Mouse (Mus musculus): ENCODE results near the gene Kcnk13. TPM values are rescaled to one million over a fixed set of nuclear protein-coding genes. Genes with fewer than 3 reads are reported as not detected.

Gene Kcnk13
- polyA plus RNA-seq, 1 experiment from 2014 or later, result 0.56 TPM

DNA sequence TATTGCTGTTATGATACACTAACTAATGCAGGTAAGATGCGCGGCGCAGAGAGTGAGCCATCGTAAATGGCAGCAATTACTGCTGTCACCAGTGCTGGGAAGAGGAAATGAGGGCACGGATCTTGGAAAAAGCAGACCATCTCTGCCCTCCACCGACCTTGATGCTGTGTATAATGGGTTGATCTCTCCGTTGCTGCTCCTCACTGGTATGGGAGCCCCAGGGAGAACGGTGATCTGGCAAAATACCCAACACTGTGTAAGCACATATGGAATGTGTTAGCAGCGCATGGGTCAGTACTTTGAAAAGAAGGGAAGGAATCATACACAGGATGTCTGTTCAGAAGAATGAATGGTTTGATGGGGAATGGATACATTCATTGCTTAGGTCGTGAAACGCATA is 128.7 kb downstream of the Kcnk13 start:
- Histone ChIP-seq H3K36me3 (ENCODE audit: control insufficient read depth, insufficient read depth, low read length) (no peaks in the 10 kb centered on the region), H3K27me3 (ENCODE audit: control insufficient read depth, insufficient read depth, low read length) (no peaks in the 10 kb centered on the region), H3K9me3 (ENCODE audit: control insufficient read depth, low read length) (no peaks in the 10 kb centered on the region), H3K27ac (replicated peaks; ENCODE audit: low read depth, low read length) (no peak overlapping the region), H3K9ac (ENCODE audit: low read length) (no peak overlapping the region), H3K4me3 (ENCODE audit: low read depth, low read length) (no peak overlapping the region), H3K4me2 (ENCODE audit: low read depth, severe bottlenecking) (no peak overlapping the region), H3K4me1 (ENCODE audit: control insufficient read depth, insufficient read depth, low read length) (no peaks in the 10 kb centered on the region)
- 65% methylated on average over 11 of the region's 11 CpGs for WGBS
- ATAC-seq (ENCODE audit: insufficient number of reproducible peaks, low FRiP score, low TSS enrichment, low read depth) (0 out of 2 replicates have a peak, but pooled peaks have one; percentile 31), DNase-seq (ENCODE audit: low spot score) (no peak)

DNA sequence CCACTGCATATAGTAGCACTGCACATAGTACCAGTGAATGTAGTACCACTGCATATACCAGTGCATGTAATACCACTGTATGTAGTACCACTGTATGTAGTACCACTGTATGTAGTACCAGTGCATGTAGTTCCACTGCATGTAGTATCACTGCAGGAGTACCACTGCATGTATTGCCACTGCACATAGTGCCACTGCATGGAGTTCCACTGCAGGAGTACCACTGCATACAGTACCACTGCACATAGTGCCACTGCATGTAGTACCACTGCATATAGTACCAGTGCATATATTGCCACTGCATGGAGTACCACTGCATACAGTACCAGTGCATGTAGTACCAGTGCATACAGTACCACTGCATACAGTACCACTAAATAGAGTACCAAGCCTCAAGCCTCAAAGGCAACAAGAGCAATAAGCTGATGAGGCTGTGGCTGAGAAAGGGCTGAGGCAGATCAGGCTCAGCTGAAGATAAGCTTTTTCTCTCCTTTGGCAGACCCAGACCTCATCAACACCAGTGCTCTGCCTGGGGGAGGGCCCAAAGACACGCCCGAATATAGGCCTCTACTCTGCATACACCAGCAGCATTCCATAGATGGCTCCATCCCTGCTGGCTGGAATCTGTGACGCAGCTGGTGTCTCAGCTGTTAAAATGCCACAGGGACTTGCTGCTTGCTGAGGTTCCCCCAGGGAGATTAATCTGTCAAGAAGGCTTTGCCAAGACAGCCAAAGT is 135.8 kb downstream of the Kcnk13 start:
- Histone ChIP-seq H3K27ac (replicated peaks; ENCODE audit: low read depth, low read length) (no peak overlapping the region), H3K27me3 (ENCODE audit: control insufficient read depth, insufficient read depth, low read length) (no peaks in the 10 kb centered on the region), H3K4me3 (ENCODE audit: low read depth, low read length) (no peak overlapping the region), H3K9ac (ENCODE audit: low read length) (no peak overlapping the region; the same call in 1 of the 2 replicates), H3K4me1 (ENCODE audit: control insufficient read depth, insufficient read depth, low read length) (no peaks in the 10 kb centered on the region), H3K9me3 (ENCODE audit: control insufficient read depth, low read length) (no peaks in the 10 kb centered on the region), H3K4me2 (ENCODE audit: low read depth, severe bottlenecking) (no peak overlapping the region), H3K36me3 (ENCODE audit: control insufficient read depth, insufficient read depth, low read length) (no peaks in the 10 kb centered on the region)
- DNase-seq (ENCODE audit: low spot score) (no peak), ATAC-seq (ENCODE audit: insufficient number of reproducible peaks, low FRiP score, low TSS enrichment, low read depth) (peak; percentile 67)
- WGBS, result 47% methylated on average over 3 of the region's 3 CpGs

DNA sequence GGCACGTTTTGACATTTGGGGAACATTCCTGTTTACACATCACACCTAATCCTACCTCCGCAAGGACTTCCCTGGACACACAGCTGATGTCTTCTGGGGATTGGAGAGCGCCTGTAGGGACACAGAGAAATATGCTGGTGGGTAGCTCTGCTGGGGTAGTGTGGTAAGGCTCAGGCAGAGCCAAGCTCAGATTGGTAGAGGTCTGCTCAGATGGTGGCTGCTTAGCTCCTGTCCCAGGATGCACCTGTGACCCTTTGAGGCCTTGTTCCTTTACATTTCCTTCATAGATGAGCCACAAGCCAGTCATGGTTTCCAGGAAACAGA is 136.4 kb downstream of the Kcnk13 start:
- no peak for ATAC-seq (ENCODE audit: insufficient number of reproducible peaks, low FRiP score, low TSS enrichment, low read depth)
- no peak overlapping the region for H3K4me2 ChIP-seq (ENCODE audit: low read depth, severe bottlenecking)
- no peak overlapping the region; the same call in 1 of the 2 replicates for H3K9ac ChIP-seq (ENCODE audit: low read length)
- no peaks in the 10 kb centered on the region for H3K27me3 ChIP-seq (ENCODE audit: control insufficient read depth, insufficient read depth, low read length)
- H3K4me1 ChIP-seq (ENCODE audit: control insufficient read depth, insufficient read depth, low read length), result no peaks in the 10 kb centered on the region
- DNase-seq (ENCODE audit: low spot score), result no peak
- no peak overlapping the region for H3K27ac ChIP-seq (replicated peaks; ENCODE audit: low read depth, low read length)
- H3K9me3 ChIP-seq (ENCODE audit: control insufficient read depth, low read length), result no peaks in the 10 kb centered on the region
- WGBS, result 78% methylated on average over 3 of the region's 3 CpGs
- H3K36me3 ChIP-seq (ENCODE audit: control insufficient read depth, insufficient read depth, low read length), result no peaks in the 10 kb centered on the region
- H3K4me3 ChIP-seq (ENCODE audit: low read depth, low read length), result no peak overlapping the region

DNA sequence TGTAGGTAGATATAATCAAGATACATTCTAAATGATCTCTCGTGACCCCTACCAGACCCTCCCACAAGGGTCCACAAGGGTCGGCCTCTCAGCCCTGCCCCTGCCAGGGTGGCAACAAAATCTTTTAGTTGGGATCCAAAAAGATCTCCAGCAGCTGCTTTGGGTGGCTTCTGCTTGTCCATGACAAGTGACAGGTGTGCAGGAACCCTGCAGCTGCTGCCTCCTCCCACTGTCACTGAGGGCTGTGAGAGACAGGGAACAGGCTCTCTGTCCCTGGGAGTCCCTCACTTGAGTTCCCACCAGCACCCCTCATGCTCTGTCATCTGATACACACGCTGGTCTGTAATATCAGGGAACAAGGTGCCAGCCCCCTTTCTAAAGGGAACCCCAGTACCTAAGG is 137.4 kb downstream of the Kcnk13 start:
- Histone ChIP-seq H3K4me2 (ENCODE audit: low read depth, severe bottlenecking) (no peak overlapping the region), H3K36me3 (ENCODE audit: control insufficient read depth, insufficient read depth, low read length) (no peaks in the 10 kb centered on the region), H3K9ac (ENCODE audit: low read length) (no peak overlapping the region), H3K27me3 (ENCODE audit: control insufficient read depth, insufficient read depth, low read length) (no peaks in the 10 kb centered on the region), H3K4me1 (ENCODE audit: control insufficient read depth, insufficient read depth, low read length) (no peaks in the 10 kb centered on the region), H3K4me3 (ENCODE audit: low read depth, low read length) (no peak overlapping the region), H3K9me3 (ENCODE audit: control insufficient read depth, low read length) (no peaks in the 10 kb centered on the region), H3K27ac (replicated peaks; ENCODE audit: low read depth, low read length) (no peak overlapping the region)
- DNase-seq (ENCODE audit: low spot score) (no peak), ATAC-seq (ENCODE audit: insufficient number of reproducible peaks, low FRiP score, low TSS enrichment, low read depth) (no peak)
- 65% methylated on average over 3 of the region's 3 CpGs for WGBS

- Histone ChIP-seq H3K36me3 (ENCODE audit: control insufficient read depth, insufficient read depth, low read length) (no peaks in the 10 kb centered on the region), H3K4me3 (ENCODE audit: low read depth, low read length) (no peak overlapping the region), H3K27me3 (ENCODE audit: control insufficient read depth, insufficient read depth, low read length) (no peaks in the 10 kb centered on the region), H3K9ac (ENCODE audit: low read length) (no peak overlapping the region), H3K9me3 (ENCODE audit: control insufficient read depth, low read length) (no peaks in the 10 kb centered on the region), H3K4me2 (ENCODE audit: low read depth, severe bottlenecking) (no peak overlapping the region), H3K27ac (replicated peaks; ENCODE audit: low read depth, low read length) (no peak overlapping the region), H3K4me1 (ENCODE audit: control insufficient read depth, insufficient read depth, low read length) (no peaks in the 10 kb centered on the region)
- no peak for ATAC-seq (ENCODE audit: insufficient number of reproducible peaks, low FRiP score, low TSS enrichment, low read depth)
- DNase-seq (ENCODE audit: low spot score), result no peak
- 88% methylated on average over 5 of the region's 5 CpGs for whole genome bisulfite sequencing
Observed at GRCm38 (mm10) chr12:100104530-100104929, 140.2 kb downstream of the Kcnk13 start.

DNA sequence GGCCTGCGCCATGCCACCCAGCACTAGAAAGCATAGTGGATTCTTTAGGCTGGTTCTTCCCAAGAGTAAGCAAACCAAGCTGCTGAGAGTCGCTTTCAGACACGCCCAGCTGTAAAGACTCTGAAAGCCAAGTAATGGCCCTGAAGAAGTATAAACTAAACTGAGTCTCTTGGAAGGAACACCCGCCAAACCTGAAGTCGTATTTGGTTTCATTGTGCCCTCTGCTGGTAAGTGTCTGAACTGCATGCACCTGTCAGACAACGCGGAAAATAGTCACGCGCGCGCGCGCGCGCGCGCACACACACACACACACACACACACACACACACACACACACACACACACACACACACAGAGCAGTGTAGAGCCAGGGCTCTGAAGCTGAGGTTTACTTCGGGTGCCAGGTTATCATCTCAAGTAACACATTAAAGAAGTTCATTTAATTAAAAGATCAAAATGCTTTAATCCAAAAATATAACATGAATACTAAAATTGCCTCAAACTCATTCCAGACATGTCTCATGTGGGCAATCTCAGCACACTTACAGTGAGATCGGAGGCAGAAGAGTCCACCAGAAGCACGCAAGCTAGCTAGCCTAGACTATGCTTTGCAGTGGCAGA is 142.1 kb downstream of the Kcnk13 start:
- ATAC-seq (ENCODE audit: insufficient number of reproducible peaks, low FRiP score, low TSS enrichment, low read depth) (no peak), DNase-seq (ENCODE audit: low spot score) (peak; percentile 85)
- no peak overlapping the region for H3K4me2 ChIP-seq (ENCODE audit: low read depth, severe bottlenecking)
- peaks cover 4% of the 10 kb centered on the region for H3K4me1 ChIP-seq (ENCODE audit: control insufficient read depth, insufficient read depth, low read length)
- no peaks in the 10 kb centered on the region for H3K9me3 ChIP-seq (ENCODE audit: control insufficient read depth, low read length)
- WGBS, result 14% methylated on average over 20 of the region's 20 CpGs
- H3K4me3 ChIP-seq (ENCODE audit: low read depth, low read length), result no peak overlapping the region
- no peaks in the 10 kb centered on the region for H3K27me3 ChIP-seq (ENCODE audit: control insufficient read depth, insufficient read depth, low read length)
- no peaks in the 10 kb centered on the region for H3K36me3 ChIP-seq (ENCODE audit: control insufficient read depth, insufficient read depth, low read length)
- H3K27ac ChIP-seq (replicated peaks; ENCODE audit: low read depth, low read length), result no peak overlapping the region
- no peak overlapping the region for H3K9ac ChIP-seq (ENCODE audit: low read length)

DNA sequence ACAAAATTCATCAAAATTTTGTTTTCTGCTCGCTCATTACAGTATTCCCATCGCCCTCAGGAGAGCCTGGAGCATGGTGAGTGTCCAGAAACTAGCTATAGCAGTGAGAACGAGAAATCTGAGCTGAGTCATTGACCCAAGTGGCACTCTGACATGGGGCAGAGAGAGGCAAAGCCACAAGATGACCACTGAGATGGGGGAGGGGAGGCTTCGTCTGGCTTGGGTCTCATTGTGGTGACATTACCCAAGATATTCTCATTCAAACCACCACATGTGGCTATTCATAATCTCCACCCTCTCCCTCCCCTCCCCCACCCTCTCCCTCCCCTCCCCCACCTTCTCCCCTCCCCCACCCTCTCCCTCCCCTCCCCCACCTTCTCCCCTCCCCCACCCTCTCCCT is 143.1 kb downstream of the Kcnk13 start:
- Histone ChIP-seq H3K9me3 (ENCODE audit: control insufficient read depth, low read length) (no peaks in the 10 kb centered on the region), H3K4me3 (ENCODE audit: low read depth, low read length) (no peak overlapping the region), H3K27me3 (ENCODE audit: control insufficient read depth, insufficient read depth, low read length) (no peaks in the 10 kb centered on the region), H3K9ac (ENCODE audit: low read length) (no peak overlapping the region), H3K4me1 (ENCODE audit: control insufficient read depth, insufficient read depth, low read length) (peaks cover 5% of the 10 kb centered on the region), H3K27ac (replicated peaks; ENCODE audit: low read depth, low read length) (no peak overlapping the region), H3K36me3 (ENCODE audit: control insufficient read depth, insufficient read depth, low read length) (peaks cover 2% of the 10 kb centered on the region; the same call in 1 of the 2 replicates), H3K4me2 (ENCODE audit: low read depth, severe bottlenecking) (no peak overlapping the region)
- DNase-seq (ENCODE audit: low spot score) (no peak), ATAC-seq (ENCODE audit: insufficient number of reproducible peaks, low FRiP score, low TSS enrichment, low read depth) (no peak)
- 59% methylated on average over 4 of the region's 4 CpGs for WGBS

- peak within 1 kb of the TSS; percentile 99 for H3K4me3 ChIP-seq (ENCODE audit: low read depth, low read length)
- peak within 1 kb of the TSS; percentile 85 for H3K27ac ChIP-seq (replicated peaks; ENCODE audit: low read depth, low read length)
- H3K9ac ChIP-seq (ENCODE audit: low read length), result peak within 1 kb of the TSS; percentile 91
- peaks cover 8% of the 10 kb centered on the region for H3K36me3 ChIP-seq (ENCODE audit: control insufficient read depth, insufficient read depth, low read length)
- H3K27me3 ChIP-seq (ENCODE audit: control insufficient read depth, insufficient read depth, low read length), result no peaks in the 10 kb centered on the region
- DNase-seq (ENCODE audit: low spot score) (peak; percentile 89), ATAC-seq (ENCODE audit: insufficient number of reproducible peaks, low FRiP score, low TSS enrichment, low read depth) (peak; percentile 80)
- no peaks in the 10 kb centered on the region for H3K9me3 ChIP-seq (ENCODE audit: control insufficient read depth, low read length)
- WGBS, result under 1% methylated on average over 58 of the region's 58 CpGs
- peak within 1 kb of the TSS; percentile 74 for H3K4me2 ChIP-seq (ENCODE audit: low read depth, severe bottlenecking)
- peaks cover 5% of the 10 kb centered on the region for H3K4me1 ChIP-seq (ENCODE audit: control insufficient read depth, insufficient read depth, low read length)
Observed at GRCm38 (mm10) chr12:100109986-100110696, 145.8 kb downstream of the Kcnk13 start, which contains the start of gene Psmc1. Gene Psmc1, plus strand, starts transcription at chr12:100110154.
